Mouse (Mus musculus): ENCODE data around the gene Rhot2. TPM values are rescaled to one million over a fixed set of nuclear protein-coding genes. Genes with fewer than 3 reads are reported as not detected.
"Not testable (repeated sequence)": the region's sequence is repeated elsewhere in the genome, so short reads cannot be mapped to it uniquely, and the experiment has no call there.

Rhot2 gene
- total RNA-seq, 2 experiments from 2014 or later: 11.9 to 28.3 TPM

DNA sequence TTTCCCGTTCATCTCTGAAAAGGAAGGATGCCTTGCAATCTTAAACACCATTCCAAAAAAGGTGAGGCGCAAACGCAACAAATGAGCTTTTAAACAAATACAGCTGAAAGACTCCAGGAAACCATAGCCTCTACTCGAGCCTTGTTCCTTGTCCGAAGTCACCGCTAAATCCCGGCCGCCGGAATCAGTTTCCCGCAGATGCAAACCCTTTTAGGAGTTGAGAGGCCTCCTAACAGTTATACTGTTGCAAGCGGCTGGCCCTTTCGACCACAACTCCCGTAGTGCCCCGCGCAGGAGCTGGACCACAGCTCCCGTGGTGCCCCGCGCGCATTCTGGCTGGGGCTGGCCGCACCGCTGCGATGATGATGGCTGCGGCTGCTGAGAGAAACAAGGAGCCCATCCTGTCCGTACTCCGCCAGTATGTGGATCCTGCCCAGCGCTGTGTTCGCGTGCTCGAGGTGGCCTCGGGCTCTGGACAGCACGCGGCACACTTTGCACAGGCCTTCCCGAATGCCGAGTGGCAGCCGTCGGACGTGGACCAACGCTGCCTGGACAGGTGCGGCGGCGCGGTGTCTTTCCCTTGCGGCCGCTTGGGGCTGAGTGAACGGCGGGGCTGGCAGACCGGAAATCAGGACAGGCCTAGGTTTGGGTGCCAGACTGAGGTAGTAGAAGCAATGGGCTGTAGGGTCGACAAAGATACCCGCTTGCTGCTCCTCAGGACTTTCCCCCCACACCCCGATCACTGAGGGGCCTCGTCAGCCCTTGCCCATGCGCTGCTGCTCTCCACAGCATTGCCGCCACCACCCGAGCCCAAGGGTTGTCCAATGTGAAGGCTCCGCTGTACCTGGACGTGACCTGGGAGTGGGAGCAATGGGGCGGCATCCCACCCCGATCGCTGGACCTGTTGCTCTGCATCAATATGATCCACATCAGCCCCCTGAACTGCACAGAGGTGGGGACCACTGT is 30.8 kb upstream of the Rhot2 start:
- peak; percentile 74 for ATAC-seq (replicated peaks; ENCODE audit: poor library complexity, severe bottlenecking)

DNA sequence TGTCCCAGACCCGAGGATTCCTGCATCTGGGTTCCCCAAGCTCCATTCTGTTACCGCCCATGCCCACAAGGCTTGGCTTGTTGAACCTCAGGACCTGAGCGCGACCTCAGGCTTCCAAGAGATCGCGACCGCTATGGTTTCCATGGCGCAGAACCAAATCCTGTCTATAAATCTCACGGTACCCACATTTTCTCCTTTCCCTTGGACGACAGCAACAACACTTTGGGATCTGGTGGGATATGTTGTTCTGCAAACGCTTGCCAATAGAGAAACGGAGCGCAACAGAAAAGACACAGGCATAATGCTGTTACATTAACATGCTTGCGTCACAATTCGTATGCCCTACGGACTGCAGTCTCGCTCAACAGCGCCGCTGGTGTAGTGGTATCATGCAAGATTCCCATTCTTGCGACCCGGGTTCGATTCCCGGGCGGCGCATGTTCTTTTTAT is 30.1 kb upstream of the Rhot2 start, which contains the start of gene Mettl26:
Gene Mettl26, plus strand, starts transcription at position 354 of the 450 bp plus-strand sequence.
- ATAC-seq (replicated peaks; ENCODE audit: poor library complexity, severe bottlenecking): peak; percentile 68

DNA sequence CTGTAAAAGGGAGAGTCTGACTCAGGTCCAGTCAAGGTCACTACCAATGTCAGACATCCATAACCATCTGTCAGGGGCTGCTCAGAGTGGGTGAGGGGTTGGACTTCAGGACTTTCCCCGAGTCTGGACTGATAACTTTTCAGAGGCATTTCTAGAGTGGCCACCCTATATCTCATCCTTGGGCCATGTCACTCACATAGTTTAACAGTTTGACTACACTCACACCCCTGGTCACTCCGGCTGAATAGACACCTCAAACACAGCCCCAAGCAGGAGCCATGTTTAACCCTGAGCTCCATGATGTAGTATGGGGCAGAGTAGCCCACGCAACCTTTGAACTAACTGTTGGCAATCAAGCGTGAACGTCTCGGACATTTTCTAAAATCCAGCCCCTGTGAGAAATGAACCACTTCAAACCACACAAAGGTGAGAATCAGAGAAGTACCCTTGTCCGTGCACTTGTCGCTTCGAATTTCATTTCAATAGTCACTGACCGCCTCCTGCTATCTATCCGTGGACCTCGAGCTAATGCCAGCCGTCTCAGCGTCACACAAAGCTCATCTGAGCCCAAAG is 29.6 kb upstream of the Rhot2 start:
- ATAC-seq (replicated peaks; ENCODE audit: poor library complexity, severe bottlenecking): no peak

DNA sequence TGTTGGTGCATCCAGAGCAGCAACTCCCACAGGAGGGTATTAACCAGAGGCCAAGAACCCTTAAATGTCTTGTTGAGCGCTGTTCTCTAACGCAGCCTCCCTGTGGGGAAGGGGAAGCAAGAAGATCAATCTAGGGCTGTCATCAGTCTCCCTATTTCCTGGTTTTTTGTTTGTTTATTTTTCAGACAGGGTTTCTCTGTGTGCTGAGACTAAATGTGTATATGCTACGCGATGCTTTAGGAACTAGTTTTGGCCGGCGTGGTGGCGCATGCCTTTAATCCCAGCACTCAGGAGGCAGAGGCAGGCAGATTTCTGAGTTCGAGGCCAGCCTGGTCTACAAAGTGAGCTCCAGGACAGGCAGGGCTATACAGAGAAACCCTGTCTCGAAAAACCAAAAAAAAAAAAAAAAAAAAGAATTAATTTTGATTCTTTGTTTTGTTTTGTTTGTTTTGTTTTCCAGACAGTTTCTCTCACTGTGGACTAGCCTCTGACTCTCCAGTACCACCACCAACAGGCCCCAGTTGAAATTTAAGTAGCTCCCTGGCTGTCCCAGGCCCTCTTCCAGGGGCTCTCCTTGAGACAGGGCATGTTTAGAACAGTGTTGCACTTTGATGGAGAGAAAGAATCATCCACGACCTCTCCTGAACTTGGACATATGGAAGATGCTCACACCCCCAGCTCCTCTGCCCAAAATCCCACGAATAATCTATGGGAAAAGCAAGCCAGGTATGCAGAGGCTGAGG is 28.9 kb upstream of the Rhot2 start:
- ATAC-seq (replicated peaks; ENCODE audit: poor library complexity, severe bottlenecking): no peak

DNA sequence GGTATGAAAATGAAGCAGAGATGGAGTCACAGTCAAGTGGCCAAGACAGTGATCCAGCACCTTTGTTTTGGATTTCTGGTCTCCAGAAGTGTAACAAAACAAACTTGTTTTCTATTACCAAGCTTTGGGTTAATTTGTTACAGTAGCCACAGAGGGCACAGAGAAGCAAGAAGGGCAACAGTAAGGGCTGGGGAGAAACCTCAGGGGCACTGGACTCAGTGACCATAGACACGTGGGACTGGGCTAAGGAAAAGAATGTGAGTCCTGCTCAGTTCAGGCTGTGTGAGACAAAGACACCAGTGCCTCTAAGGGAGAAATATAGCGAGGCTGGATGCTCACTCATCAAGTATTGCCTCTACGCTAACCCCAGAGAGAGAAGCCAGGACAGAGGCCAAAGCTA is 28.0 kb upstream of the Rhot2 start:
- no peak for ATAC-seq (replicated peaks; ENCODE audit: poor library complexity, severe bottlenecking)

DNA sequence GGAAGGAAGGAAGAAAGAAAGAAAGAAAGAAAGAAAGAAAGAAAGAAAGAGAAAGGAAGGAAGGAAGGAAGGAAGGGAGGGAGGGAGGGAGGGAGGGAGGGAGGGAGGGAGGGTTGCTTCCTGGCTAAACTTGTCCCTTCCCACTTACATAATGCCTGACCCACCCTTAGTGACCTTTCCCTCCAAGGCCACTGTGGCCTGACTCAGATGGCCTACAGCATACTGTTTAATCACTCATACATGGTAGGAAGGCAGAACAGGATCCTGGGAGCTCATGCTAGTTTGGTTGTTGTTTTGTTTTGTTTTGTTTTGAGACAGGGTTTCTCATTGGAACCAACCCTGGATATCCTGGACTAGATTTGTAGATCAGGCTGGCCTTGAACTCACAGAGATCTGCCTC is 26.9 kb upstream of the Rhot2 start:
- ATAC-seq (replicated peaks; ENCODE audit: poor library complexity, severe bottlenecking): not testable (repeated sequence)

DNA sequence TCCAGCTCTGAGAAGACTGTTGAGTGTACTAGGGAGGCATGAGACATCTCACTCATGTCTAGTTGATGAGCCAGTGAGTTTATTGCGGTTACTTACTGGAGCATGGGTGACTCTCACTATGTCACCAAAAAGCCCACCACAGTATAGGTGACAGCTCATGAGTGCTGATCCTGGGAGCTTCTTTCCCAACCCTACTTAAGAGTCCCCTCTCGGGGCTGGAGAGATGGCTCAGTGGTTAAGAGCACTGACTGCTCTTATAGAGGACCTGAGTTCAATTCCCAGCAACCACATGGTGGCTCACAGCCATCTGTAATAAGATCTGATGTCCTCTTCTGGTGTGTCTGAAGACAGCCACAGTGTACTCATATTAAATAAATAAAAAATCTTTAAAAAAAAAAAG is 25.3 kb upstream of the Rhot2 start:
- no peak for ATAC-seq (replicated peaks; ENCODE audit: poor library complexity, severe bottlenecking)

DNA sequence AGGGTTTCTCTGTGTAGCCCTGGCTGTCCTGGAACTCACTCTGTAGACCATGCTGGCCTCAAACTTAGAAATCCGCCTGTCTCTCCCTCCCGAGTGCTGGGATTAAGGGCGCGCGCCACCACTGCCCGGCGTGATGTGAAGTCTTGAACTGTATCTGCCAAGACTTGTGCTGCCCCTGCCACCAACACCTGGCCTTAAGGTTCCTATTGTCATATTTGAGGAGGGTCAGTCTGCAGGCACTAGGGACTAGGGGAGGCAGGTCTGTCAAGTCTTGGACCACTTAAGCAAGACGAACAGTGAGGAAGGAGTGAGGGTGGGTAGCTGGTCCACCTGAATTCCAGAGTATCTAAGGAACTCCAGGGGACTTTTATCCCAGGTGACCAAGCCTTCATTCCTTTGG is 24.8 kb upstream of the Rhot2 start:
- ATAC-seq (replicated peaks; ENCODE audit: poor library complexity, severe bottlenecking): no peak

DNA sequence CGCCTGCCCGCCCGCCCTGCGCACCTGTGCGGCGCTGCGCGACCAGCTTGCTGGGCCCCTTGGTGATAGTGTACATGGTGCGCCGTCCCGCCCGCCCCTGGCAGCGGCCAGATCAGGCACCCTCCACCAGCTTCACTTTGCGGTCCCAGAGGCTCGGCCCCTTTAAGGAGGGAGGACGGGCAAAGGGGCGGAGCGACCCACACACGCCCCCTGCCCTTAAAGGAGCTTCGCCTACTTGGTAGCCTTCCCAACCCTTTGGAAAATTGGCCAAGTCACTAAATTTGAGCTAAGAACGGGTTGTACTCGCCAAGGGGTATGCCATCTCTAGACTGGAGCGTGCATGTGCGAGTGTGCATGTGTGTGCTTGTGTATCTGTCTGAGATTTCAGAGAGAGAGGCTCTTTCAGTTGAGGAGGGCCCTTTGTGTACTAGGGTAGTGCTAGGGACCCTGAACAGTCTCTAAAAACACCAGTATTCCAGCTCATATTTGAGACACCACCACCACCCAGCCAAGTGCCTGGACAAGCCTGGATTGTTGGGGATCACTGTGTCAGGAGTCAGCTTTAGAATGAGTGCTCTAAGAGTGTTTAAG is 24.0 kb upstream of the Rhot2 start, which contains the start of gene Mcrip2:
Gene Mcrip2, minus strand, starts transcription at position 164 of the 591 bp plus-strand sequence.
- peak; percentile 83 for ATAC-seq (replicated peaks; ENCODE audit: poor library complexity, severe bottlenecking)

DNA sequence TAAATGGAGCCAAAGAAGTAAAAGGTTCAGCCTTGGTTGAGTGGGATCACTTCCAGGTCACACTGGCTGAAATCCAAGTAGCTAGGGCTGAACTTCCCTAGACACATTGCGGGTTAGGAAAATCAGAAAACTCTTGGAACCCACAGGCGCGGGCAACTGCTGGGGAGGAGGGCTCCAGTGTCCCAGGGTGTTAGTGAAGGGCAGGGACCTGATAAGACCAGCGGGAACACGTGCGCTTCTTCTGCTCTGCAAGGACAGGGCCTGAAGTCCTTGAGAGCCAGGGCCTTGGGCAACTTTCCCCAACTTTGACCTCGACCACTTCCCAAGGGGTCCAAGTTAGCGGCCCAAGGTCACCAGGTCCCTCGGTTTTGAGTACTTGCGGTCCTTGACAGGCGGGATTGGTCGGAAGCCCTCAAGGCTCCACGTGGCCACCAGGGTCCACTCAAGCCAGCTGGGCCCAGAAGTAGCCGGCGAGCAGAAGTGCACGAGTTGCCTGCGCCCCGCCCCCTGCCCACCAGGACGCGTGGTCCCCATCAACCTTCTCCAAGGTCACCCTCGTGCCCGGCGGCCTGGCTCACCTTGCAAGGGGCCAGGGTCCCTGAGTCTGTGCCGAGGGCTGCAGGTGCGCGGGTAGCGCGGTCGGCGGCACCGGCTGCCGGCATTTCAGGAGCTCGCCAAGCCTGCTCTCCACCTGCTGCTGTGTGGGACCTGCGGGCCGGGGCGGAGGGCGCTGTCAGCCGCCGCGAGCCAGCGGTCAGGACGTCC is 23.4 kb upstream of the Rhot2 start:
- ATAC-seq (replicated peaks; ENCODE audit: poor library complexity, severe bottlenecking): peak; percentile 50

DNA sequence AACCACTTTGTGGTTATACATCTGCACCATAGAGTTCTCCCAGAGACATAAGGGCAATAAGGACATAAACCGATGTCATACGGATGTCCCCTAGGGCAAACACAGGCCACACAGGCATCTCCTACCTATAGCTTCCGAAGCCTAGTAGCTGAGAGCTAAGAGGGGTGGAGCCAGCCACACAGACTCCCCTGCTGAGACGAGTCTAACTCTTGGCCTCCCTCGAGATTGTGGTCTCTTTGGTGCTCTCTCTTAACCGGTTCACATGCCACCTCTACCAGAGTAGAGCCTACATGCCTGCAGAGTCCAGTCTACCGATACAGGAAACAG is 22.8 kb upstream of the Rhot2 start:
- peak; percentile 13; the same call in 1 of the 2 replicates for ATAC-seq (replicated peaks; ENCODE audit: poor library complexity, severe bottlenecking)

DNA sequence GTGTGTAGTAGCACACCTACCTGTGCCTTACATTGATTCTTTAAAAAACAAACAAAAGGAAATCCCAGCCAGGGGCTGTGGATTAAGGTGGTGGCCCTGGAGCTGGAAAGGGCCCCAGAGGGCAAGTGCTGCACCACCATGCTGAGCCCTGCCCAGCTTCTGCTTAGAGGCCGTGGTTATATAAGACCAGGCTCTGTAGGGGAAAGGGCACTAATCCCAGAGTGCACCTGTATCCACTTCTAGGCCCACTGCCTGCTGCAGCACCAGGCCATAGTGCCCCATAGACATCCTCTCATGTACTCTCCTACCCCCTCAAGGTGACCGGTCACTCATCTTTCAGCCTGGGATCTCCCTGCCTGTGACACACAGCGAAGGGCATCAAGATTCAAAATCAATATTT is 21.5 kb upstream of the Rhot2 start:
- ATAC-seq (replicated peaks; ENCODE audit: poor library complexity, severe bottlenecking): no peak

DNA sequence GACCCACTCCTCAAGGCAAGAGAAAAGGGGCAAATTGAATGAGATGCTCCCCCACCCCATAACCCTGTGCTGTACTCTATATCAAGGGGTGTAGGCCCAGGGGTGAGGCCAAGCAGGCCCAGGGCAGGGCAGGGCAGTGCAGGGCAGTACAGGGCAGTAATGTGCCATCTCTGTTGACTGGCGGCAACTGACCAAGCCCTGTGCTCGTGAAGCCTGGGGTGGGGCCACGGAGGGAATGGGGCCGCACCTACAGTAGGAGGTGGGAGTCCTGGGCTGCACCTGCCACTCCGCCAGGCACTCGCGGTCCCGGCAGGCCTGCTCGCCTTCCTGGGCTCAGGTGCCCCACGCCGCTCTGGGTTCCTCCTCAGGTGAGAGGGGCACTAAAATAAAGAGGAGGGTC is 20.6 kb upstream of the Rhot2 start:
- no peak for ATAC-seq (replicated peaks; ENCODE audit: poor library complexity, severe bottlenecking)

DNA sequence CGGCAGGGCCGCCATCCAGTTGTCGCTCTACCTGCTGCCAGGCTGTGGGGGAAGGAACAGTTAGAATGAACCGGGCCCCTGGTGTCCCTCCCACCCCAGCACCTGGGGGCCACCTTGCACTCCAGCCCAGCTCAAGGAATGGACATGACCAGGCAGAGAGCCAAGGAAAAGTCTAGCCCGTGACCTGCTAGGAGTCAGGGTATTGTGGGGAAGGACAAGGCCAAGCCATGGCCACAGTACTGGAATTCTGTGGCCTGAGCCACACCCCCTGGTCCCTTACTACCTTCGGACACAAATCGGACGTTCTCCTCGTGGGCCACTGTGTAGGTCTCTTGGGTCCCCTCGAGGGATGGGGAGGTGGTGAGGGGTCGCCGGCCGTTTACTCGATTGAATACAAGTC is 19.7 kb upstream of the Rhot2 start:
- ATAC-seq (replicated peaks; ENCODE audit: poor library complexity, severe bottlenecking): no peak

DNA sequence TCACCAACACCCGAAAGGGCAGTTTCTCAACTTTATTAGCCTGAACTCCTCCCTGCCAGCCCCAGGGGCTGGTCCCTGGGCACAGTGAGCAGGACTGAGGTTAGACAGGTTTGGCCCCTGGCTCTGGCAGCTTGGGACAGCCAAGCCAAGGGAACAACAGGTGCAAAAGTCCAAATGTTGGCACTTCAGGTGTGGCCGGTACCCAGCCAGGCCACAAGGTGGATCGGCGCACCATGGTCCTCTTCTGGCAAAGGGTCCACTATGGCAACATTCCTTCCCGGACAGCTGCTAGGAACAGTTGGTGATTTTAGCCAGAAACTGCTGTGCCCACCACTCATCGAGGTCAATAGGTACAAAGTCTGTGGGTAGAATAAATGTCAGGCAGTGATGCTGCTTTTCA is 19.0 kb upstream of the Rhot2 start:
- ATAC-seq (replicated peaks; ENCODE audit: poor library complexity, severe bottlenecking): no peak

DNA sequence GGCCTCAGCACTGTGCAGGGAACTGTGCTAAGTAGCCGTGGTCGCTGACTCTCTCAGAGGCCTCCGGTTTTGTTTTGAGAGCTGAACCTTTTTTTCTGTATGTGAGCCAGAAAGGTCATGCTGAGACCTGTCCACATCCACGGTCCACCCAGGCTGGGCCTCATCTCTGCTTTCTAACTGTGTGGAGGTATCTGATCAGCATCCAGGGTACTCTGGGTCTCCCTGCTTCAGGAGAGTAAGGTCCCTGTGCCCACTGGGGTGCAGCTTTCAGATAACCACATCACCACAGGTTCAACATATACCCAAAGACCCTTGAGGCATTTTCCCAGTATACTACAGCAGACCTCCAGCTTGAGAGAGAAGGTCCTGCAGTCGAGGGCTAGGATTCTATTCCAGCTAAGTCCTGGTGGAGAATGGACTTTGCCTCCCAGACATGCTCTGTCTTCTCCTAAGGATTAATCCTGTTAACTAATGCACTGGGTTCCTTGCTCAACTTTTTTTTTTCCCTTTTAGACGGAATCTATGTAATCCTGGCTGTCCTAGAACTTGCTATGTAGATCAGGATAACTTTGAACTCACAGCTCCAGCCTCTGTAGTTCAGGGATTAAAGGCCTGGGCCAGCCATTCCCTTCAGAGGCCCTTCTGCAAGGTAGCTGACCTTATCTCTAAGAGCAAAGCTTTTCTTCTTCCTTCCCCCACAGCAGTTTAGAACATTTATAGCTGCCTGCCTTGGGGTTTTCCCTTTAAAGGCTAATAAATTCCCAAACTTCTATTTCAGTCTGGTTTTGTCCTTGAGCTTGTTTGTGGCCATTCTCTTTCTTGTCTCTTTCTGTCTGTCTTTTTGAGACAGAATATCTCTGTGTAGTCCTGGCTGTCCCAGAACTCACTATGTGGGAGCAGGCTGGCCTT is 17.3 kb upstream of the Rhot2 start:
- no peak for ATAC-seq (replicated peaks; ENCODE audit: poor library complexity, severe bottlenecking)

DNA sequence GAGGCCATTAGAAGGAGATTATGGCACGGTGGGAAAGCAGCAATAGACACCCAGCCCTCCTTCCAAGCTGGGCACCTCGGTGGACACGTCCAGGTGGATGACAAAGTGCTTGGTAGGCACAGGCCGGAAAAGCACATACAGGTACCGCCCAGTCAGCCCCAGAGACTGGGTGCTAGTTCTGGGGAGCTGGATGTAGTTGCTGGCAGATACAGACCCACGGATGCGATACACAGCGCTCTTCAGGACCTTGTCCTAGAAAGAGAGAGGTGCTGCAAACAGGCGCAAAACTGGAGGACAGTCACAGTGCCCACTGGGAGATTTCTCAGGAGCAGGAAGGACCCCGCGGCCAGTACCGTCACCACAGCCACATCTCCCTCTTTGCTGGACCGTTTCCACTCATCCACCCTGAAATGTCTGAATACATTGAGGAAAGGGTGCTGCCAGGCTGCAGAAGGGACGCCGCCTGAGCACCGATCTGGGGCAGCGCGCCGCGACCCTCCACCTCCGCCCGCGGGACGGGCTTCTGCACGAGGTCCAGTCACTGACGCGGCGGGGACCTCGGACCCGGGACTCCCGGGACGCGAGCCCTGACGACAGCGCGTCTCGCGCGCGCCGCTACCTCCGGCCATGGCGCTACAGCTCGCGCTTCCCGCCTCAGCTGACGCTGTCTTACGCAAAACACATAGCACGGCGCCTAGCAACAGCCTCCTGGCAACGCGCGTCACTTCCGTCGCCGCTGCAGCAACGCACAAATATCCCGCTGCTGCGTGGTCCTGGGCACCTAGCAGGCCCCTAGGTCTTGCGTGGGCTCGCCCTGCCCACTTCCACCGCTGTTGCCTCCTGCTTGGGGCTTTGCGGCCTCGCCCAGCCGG is 16.4 kb upstream of the Rhot2 start, which contains the start of gene Wdr90:
Gene Wdr90, minus strand, starts transcription at position 670 of the 872 bp plus-strand sequence.
- peak; percentile 97 for ATAC-seq (replicated peaks; ENCODE audit: poor library complexity, severe bottlenecking)

DNA sequence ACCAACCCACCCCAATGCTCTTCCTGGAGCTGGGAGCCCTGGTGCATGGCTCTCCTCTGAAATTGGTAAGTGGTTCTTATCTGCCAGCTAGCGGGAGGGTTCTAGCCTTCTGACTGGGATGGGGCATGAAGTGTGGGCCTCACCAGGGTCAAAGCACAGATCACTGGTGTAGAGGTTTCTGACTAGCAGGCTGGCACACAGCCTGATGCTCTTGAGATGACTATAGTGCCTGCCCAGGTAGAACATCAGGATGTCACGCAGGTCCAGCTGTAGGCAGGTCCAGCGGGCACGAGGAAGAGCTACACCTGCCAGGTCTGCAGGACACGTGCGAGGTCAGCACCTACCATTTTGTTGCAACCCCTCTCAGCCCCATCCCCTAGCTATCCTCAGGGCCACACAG is 15.6 kb upstream of the Rhot2 start:
- no peak for ATAC-seq (replicated peaks; ENCODE audit: poor library complexity, severe bottlenecking)

Data from granulocyte monocyte progenitor cell, adult 5-6 weeks (primary cell).